Mouse (Mus musculus) CH12.LX (cell line): ENCODE measurements at regions not wholly inside any gene's neighbourhood (a gene's known extent, or its start where the extent isn't known, plus 50 kb on each side); places are given as distances from the start of the nearest gene placed in this dataset.

Source experiments
- DNase-seq: peaks from one replicate; pipeline ENCODE4 v3.0.0-alpha.2; 2013; ENCODE audit errors: extremely low read depth
- H3K27ac ChIP-seq: 2 replicates; pipeline ENCODE4 v1.5.1; 2012; ENCODE audit warnings: low read depth, mild to moderate bottlenecking, control low read depth, moderate library complexity; ENCODE audit not compliant: insufficient read depth
- H3K27me3 ChIP-seq: replicated peaks from 2 replicates; pipeline ENCODE3; 2012; ENCODE audit warnings: inconsistent platforms
- H3K36me3 ChIP-seq, 2 experiments: replicated peaks in 1 of 2; 2 replicates each; pipeline versions ENCODE3 to v1.6.1; 2012; ENCODE audit warnings: inconsistent platforms in 1 of 2, low read length in 1 of 2, mild to moderate bottlenecking in 1 of 2, mixed read lengths in 1 of 2, moderate library complexity in 1 of 2; ENCODE audit not compliant: control insufficient read depth in 1 of 2, insufficient read depth in 1 of 2
- H3K4me1 ChIP-seq, 2 experiments: 2 replicates each; pipeline ENCODE4 v1.6.1; 2012; ENCODE audit warnings: inconsistent platforms in 1 of 2, moderate library complexity in 1 of 2; ENCODE audit not compliant: insufficient read depth in 2 of 2, control insufficient read depth in 1 of 2
- H3K4me2 ChIP-seq: 2 replicates; pipeline ENCODE4 v1.6.1; 2012; ENCODE audit warnings: low read depth, mild to moderate bottlenecking, control low read depth; ENCODE audit not compliant: poor library complexity, insufficient read depth, severe bottlenecking
- H3K4me3 ChIP-seq, 3 experiments: fragments of 150-350 bp in 1 of 3; sonication (generic) in 1 of 3; replicated peaks in 1 of 3; 2 replicates each; pipeline versions ENCODE3 to v1.5.1; 2011 to 2012; ENCODE audit warnings: low read depth in 2 of 3, low read length in 2 of 3, mild to moderate bottlenecking in 2 of 3, moderate library complexity in 2 of 3, control low read depth in 1 of 3, improper control_type of control experiment in 1 of 3, inconsistent platforms in 1 of 3, mixed read lengths in 1 of 3; ENCODE audit not compliant: poor library complexity in 1 of 3
- H3K79me2 ChIP-seq: replicated peaks from 2 replicates; pipeline ENCODE4 v1.6.1; 2012; ENCODE audit warnings: mild to moderate bottlenecking, moderate library complexity; ENCODE audit not compliant: control insufficient read depth, poor library complexity, insufficient read depth, severe bottlenecking; ENCODE audit errors: extremely low read depth
- H3K9ac ChIP-seq: 2 replicates; pipeline ENCODE4 v1.6.1; 2012; ENCODE audit warnings: low read depth, mild to moderate bottlenecking, control low read depth, moderate library complexity; ENCODE audit not compliant: insufficient read depth
- H3K9me3 ChIP-seq: replicated peaks from 2 replicates; pipeline ENCODE3; 2012; ENCODE audit warnings: low read length, inconsistent platforms, mixed read lengths
- BHLHE40 ChIP-seq: IDR thresholded peaks from 2 replicates; pipeline ENCODE4 v1.6.1; 2011; ENCODE audit warnings: mild to moderate bottlenecking, low read depth, low read length, improper control_type of control experiment
- CHD1 ChIP-seq: IDR thresholded peaks from 2 replicates; pipeline ENCODE4 v1.6.1; 2012; ENCODE audit warnings: low read depth, low read length, improper control_type of control experiment, inconsistent platforms
- ELF1 ChIP-seq: IDR thresholded peaks from 2 replicates; pipeline ENCODE4 v1.6.1; 2014; ENCODE audit warnings: low read depth, mild to moderate bottlenecking, inconsistent platforms, low read length, improper control_type of control experiment
- ETS1 ChIP-seq: conservative IDR thresholded peaks from 2 replicates; pipeline ENCODE4 v1.6.1; 2012; ENCODE audit warnings: low read depth, mild to moderate bottlenecking, inconsistent platforms, low read length, improper control_type of control experiment, moderate library complexity
- JUN ChIP-seq: IDR thresholded peaks from 2 replicates; pipeline ENCODE4 v1.6.1; 2011; ENCODE audit warnings: low read depth, mild to moderate bottlenecking, low read length, improper control_type of control experiment, moderate library complexity; ENCODE audit not compliant: insufficient read depth
- JUND ChIP-seq: conservative IDR thresholded peaks from 2 replicates; pipeline ENCODE4 v1.6.1; 2011; ENCODE audit warnings: low read depth, low read length, improper control_type of control experiment
- KAT2A ChIP-seq: IDR thresholded peaks from 2 replicates; pipeline ENCODE4 v1.6.1; 2012; ENCODE audit warnings: low read length, improper control_type of control experiment, inconsistent platforms; ENCODE audit not compliant: insufficient replicate concordance
- MAX ChIP-seq: IDR thresholded peaks from 2 replicates; pipeline ENCODE4 v1.6.1; 2011; ENCODE audit warnings: low read length, improper control_type of control experiment
- MAZ ChIP-seq: IDR thresholded peaks from 2 replicates; pipeline ENCODE4 v1.6.1; 2012; ENCODE audit warnings: low read depth, mild to moderate bottlenecking, inconsistent platforms, low read length, improper control_type of control experiment, moderate library complexity
- MXI1 ChIP-seq: IDR thresholded peaks from 2 replicates; pipeline ENCODE4 v1.6.1; 2011; ENCODE audit warnings: mild to moderate bottlenecking, low read depth, low read length, improper control_type of control experiment
- MYC ChIP-seq: IDR thresholded peaks from 2 replicates; pipeline ENCODE4 v1.6.1; 2011; ENCODE audit warnings: low read depth, mild to moderate bottlenecking, improper control_type of control experiment, low read length
- NELFE ChIP-seq: IDR thresholded peaks from 2 replicates; pipeline ENCODE4 v1.6.1; 2011; ENCODE audit warnings: low read depth, low read length, improper control_type of control experiment
- PAX5 ChIP-seq: IDR thresholded peaks from 2 replicates; pipeline ENCODE4 v1.6.1; 2012; ENCODE audit warnings: low read length, inconsistent platforms, mixed read lengths
- POLR2AphosphoS2 ChIP-seq: IDR thresholded peaks from 2 replicates; pipeline ENCODE4 v1.6.1; 2011; ENCODE audit warnings: low read depth, low read length, improper control_type of control experiment
- RCOR1 ChIP-seq: conservative IDR thresholded peaks from 2 replicates; pipeline ENCODE4 v1.6.1; 2012; ENCODE audit warnings: low read depth, mild to moderate bottlenecking, inconsistent platforms, low read length, improper control_type of control experiment
- UBTF ChIP-seq: IDR thresholded peaks from 2 replicates; pipeline ENCODE4 v1.6.1; 2012; ENCODE audit warnings: low read depth, mild to moderate bottlenecking, inconsistent platforms, low read length, improper control_type of control experiment, moderate library complexity
- USF2 ChIP-seq: conservative IDR thresholded peaks from 2 replicates; pipeline ENCODE4 v1.6.1; 2011; ENCODE audit warnings: low read depth, low read length, improper control_type of control experiment
- ZKSCAN1 ChIP-seq: IDR thresholded peaks from 2 replicates; pipeline ENCODE4 v1.6.1; 2012; ENCODE audit warnings: low read depth, inconsistent platforms, low read length, improper control_type of control experiment, borderline replicate concordance
- ZNF384 ChIP-seq: IDR thresholded peaks from 2 replicates; pipeline ENCODE4 v1.6.1; 2012; ENCODE audit warnings: low read depth, low read length, improper control_type of control experiment, inconsistent platforms
- dilution Hi-C: fragments of 300-500 bp; cut with MboI; formaldehyde crosslinking; loops from 2 replicates; pipeline ENCODE4 v1.14.3; 2020; ENCODE audit warnings: low sequenced_read_pairs; ENCODE audit not compliant: extremely low pct_unique_long_range_greater_than_20kb, extremely low pct_ligation_motif_present
- in situ Hi-C: fragments of 300-500 bp; cut with MboI; formaldehyde crosslinking; loops from 3 replicates; pipeline ENCODE4 v1.14.3; 2019; ENCODE audit warnings: low sequenced_read_pairs, low pct_ligation_motif_present, low pct_unique_long_range_greater_than_20kb, mixed read lengths

DNA sequence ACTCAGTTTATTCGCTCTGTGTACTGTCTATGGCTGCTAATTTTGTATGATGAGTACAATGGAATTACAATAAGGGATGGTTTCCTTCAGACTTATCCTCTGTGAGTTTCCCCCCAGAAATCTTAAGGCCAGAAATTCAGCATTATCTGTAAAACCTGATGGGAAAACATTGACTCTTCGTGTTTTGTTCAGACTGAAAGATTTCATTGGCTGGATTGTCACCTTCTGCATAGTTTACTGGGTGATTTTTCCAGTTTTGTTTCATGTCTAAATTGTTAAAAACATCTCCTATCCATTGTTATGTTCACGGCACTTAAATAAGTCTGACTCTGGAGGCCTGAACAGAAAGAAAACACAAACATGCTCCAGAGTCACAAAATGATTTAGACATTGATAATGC is 233.7 kb upstream of the Plscr5 start:
- Histone ChIP-seq H3K4me2 (no peak overlapping the region), H3K27ac (no peak overlapping the region), H3K79me2 (no peaks in the 10 kb centered on the region), H3K9me3 (no peaks in the 10 kb centered on the region), H3K9ac (no peak overlapping the region), H3K4me1 (no peaks in the 10 kb centered on the region), H3K36me3 (no peaks in the 10 kb centered on the region), H3K4me3 (no peak overlapping the region), H3K27me3 (no peaks in the 10 kb centered on the region)
- TF ChIP-seq POLR2AphosphoS2 (no peak), MAZ (no peak)
- dilution Hi-C loops = no loop called here
- no peak for DNase-seq
- in situ Hi-C loops = no loop called here

GRCm38 (mm10) chr9:91958421-91958820 is 234.3 kb upstream of the Plscr5 start:
- H3K36me3 ChIP-seq = no peaks in the 10 kb centered on the region
- in situ Hi-C loops = no loop called here
- H3K9me3 ChIP-seq = no peaks in the 10 kb centered on the region
- no peak overlapping the region for H3K4me2 ChIP-seq
- no peaks in the 10 kb centered on the region for H3K79me2 ChIP-seq
- no peak overlapping the region for H3K27ac ChIP-seq
- no peak overlapping the region for H3K9ac ChIP-seq
- TF ChIP-seq ZNF384 (no peak), MXI1 (no peak), JUN (no peak), ETS1 (no peak), PAX5 (no peak), RCOR1 (no peak), MYC (no peak), CHD1 (no peak), NELFE (no peak), BHLHE40 (no peak), USF2 (no peak), KAT2A (no peak), MAX (no peak), MAZ (no peak), JUND (no peak), UBTF (no peak), ELF1 (no peak), ZKSCAN1 (no peak)
- H3K27me3 ChIP-seq = no peaks in the 10 kb centered on the region
- no peak overlapping the region for H3K4me3 ChIP-seq
- dilution Hi-C loops = no loop called here
- no peak for DNase-seq
- H3K4me1 ChIP-seq = no peaks in the 10 kb centered on the region
